ENCODE assay signal across 7 mouse cellular contexts in the genomic region with DNA sequence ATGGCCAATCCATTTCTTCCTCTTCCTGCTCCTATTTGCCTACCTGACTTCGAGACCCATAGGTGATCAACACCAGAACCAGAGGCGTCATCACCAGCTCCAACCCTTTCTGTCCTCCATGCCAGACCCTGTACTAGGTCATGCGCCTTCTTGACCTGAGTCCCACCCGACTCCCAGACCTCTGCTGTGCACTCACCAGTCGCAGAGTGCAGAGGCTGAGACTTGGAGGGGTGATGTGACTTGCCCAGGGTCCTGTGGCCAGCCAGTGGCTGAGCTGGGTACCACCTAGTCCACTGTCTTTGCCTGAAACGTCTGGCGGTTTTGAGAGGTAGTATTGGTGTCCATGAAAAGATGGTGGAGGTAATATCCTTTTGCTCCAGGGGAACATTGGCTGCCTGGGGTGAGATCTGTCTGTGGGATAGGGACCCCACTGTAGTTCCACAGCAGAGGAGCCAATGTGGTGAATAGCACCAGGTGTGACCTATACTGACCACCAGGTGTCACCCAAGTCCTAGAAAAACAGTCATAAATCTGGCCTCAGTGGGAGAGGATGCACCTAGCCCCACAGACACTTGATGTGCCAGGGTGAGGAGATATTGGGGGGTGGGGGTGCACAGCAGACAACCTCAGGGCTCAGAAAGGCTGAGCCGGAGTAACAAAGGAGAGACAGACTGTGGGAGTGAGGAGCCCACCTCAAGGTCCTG. TPM values are rescaled to one million over a fixed set of nuclear protein-coding genes. Genes with fewer than 3 reads are reported as not detected.
DNase-seq lines count a peak whose midpoint lies in the region; ATAC-seq and TF ChIP-seq lines count a peak whose summit lies in the region.

No protein-coding gene starts in this region.

- TF ChIP-seq POLR2A in spleen, adult 2 months (IDR thresholded peaks at IDR 0.05; ENCODE audit: low read depth, low read length), result no peak

- H3K27ac ChIP-seq in spleen, adult 2 months (ENCODE audit: insufficient read depth, low read length), result no peak overlapping the region
- no peak overlapping the region for H3K27ac ChIP-seq in forebrain, embryonic 15.5 days (replicated peaks)
- H3K27ac ChIP-seq in kidney, embryonic 15.5 days, result no peak overlapping the region

- no peak overlapping the region for H3K9ac ChIP-seq in forebrain, embryonic 15.5 days (replicated peaks)
- H3K9ac ChIP-seq in kidney, embryonic 15.5 days, result no peak overlapping the region

- H3K4me2 ChIP-seq in forebrain, embryonic 15.5 days (replicated peaks), result no peak overlapping the region
- H3K4me2 ChIP-seq in kidney, embryonic 15.5 days, result no peak overlapping the region

- H3K27me3 ChIP-seq in spleen, adult 2 months (ENCODE audit: control insufficient read depth, insufficient read depth, low read length), result no peaks in the 10 kb centered on the region
- H3K27me3 ChIP-seq in forebrain, embryonic 15.5 days, result no peaks in the 10 kb centered on the region
- 0 out of 2 replicates have a peak, but pooled peaks cover 4% of the 10 kb centered on the region for H3K27me3 ChIP-seq in kidney, embryonic 15.5 days
- no peaks in the 10 kb centered on the region for H3K27me3 ChIP-seq in splenic B cell, adult 2 months (ENCODE audit: control insufficient read depth, insufficient read depth, low read length, poor library complexity, severe bottlenecking)

- H3K9me3 ChIP-seq in forebrain, embryonic 15.5 days, result no peaks in the 10 kb centered on the region
- no peaks in the 10 kb centered on the region for H3K9me3 ChIP-seq in kidney, embryonic 15.5 days (replicated peaks)

- H3K4me1 ChIP-seq in spleen, adult 2 months (ENCODE audit: control insufficient read depth, insufficient read depth, insufficient read length), result no peaks in the 10 kb centered on the region
- H3K4me1 ChIP-seq in forebrain, embryonic 15.5 days, result peaks cover 4% of the 10 kb centered on the region; the same call in 1 of the 2 replicates
- peaks cover 26% of the 10 kb centered on the region for H3K4me1 ChIP-seq in kidney, embryonic 15.5 days

- WGBS in spleen, adult 2 months, result 53% methylated on average over 8 of the region's 8 CpGs
- WGBS in forebrain, embryonic 15.5 days, result 55% methylated on average over 8 of the region's 8 CpGs
- WGBS in kidney, embryonic 15.5 days, result 55% methylated on average over 8 of the region's 8 CpGs

- ATAC-seq in forebrain, embryonic 15.5 days (replicated peaks), result peak; percentile 58
- 0 out of 2 replicates have a peak, but pooled peaks have one; percentile 16 for ATAC-seq in kidney, embryonic 15.5 days (replicated peaks; ENCODE audit: low FRiP score)
- 0 out of 2 replicates have a peak, but pooled peaks have one; percentile 50 for ATAC-seq in megakaryocyte-erythroid progenitor cell, adult 5-6 weeks (replicated peaks; ENCODE audit: low FRiP score, low TSS enrichment, poor library complexity, severe bottlenecking)

- TF ChIP-seq CTCF in spleen, adult 2 months (IDR thresholded peaks at IDR 0.05; ENCODE audit: extremely low read depth, insufficient read depth, insufficient read length, insufficient replicate concordance), result 0 out of 2 replicates have a peak, but pooled peaks have one; percentile 23

- DNase-seq in spleen, adult 2 months (ENCODE audit: low read depth in 1 of 2, low spot score in 2 of 2), result no peak
- DNase-seq in spleen, postnatal 14 days (ENCODE audit: low spot score in 2 of 2), result no peak
- DNase-seq in cerebellum, adult 11-12 months, result peak; percentile 41
- DNase-seq in splenic B cell, adult 2 months (ENCODE audit: low read depth, low spot score), result peak; percentile 33

- H3K4me3 ChIP-seq in spleen, adult 2 months (ENCODE audit: extremely low read depth, insufficient read depth, insufficient read length), result no peak overlapping the region
- H3K4me3 ChIP-seq in forebrain, embryonic 15.5 days, result no peak overlapping the region
- H3K4me3 ChIP-seq in kidney, embryonic 15.5 days (replicated peaks), result no peak overlapping the region

- H3K36me3 ChIP-seq in spleen, adult 2 months (ENCODE audit: control insufficient read depth, insufficient read depth, low read length), result no peaks in the 10 kb centered on the region
- no peaks in the 10 kb centered on the region for H3K36me3 ChIP-seq in forebrain, embryonic 15.5 days
- no peaks in the 10 kb centered on the region for H3K36me3 ChIP-seq in kidney, embryonic 15.5 days
- H3K36me3 ChIP-seq in splenic B cell, adult 2 months (ENCODE audit: control insufficient read depth, insufficient read depth, low read length, poor library complexity, severe bottlenecking), result no peaks in the 10 kb centered on the region

RNA-seq across cellular contexts. Expression of gene Pla2g2f, which starts 8.9 kb away (rescaled TPM):
- 1.9 TPM in 2 replicates for polyA plus RNA-seq in spleen, adult 2 months (2012; rRNA removed)
- polyA plus RNA-seq in forebrain, embryonic 15.5 days (2015; fragmentation: Nextera tagmentation; extraction: Ambion mirVana), result 0.08 TPM in 1 of 2 replicates, not detected in the other
- 0.19 and 0.93 TPM in 2 replicates for polyA plus RNA-seq in kidney, embryonic 15.5 days (2015; fragmentation: Nextera tagmentation; extraction: Ambion mirVana)
- not detected in 2 replicates for total RNA-seq in megakaryocyte-erythroid progenitor cell, adult 5-6 weeks (2014; fragmentation: Nextera tagmentation)
- total RNA-seq in megakaryocyte-erythroid progenitor cell, adult 5-6 weeks (2017), result not detected in 2 replicates

RNA-seq across cellular contexts. Expression of gene Ubxn10, which starts 11.6 kb away (rescaled TPM):
- 0.21 and 0.29 TPM in 2 replicates for polyA plus RNA-seq in spleen, adult 2 months (2012; rRNA removed)
- 2.0 and 3.2 TPM in 2 replicates for polyA plus RNA-seq in forebrain, embryonic 15.5 days (2015; fragmentation: Nextera tagmentation; extraction: Ambion mirVana)
- polyA plus RNA-seq in kidney, embryonic 15.5 days (2015; fragmentation: Nextera tagmentation; extraction: Ambion mirVana), result 1.0 and 1.8 TPM in 2 replicates
- not detected in 2 replicates for total RNA-seq in megakaryocyte-erythroid progenitor cell, adult 5-6 weeks (2014; fragmentation: Nextera tagmentation)
- total RNA-seq in megakaryocyte-erythroid progenitor cell, adult 5-6 weeks (2017), result not detected in 2 replicates

RNA-seq across cellular contexts. Expression of gene Pla2g2c, which starts 23.9 kb away (rescaled TPM):
- 0.02 TPM in 1 of 2 replicates, not detected in the other for polyA plus RNA-seq in spleen, adult 2 months (2012; rRNA removed)
- polyA plus RNA-seq in forebrain, embryonic 15.5 days (2015; fragmentation: Nextera tagmentation; extraction: Ambion mirVana), result 0.34 TPM in 1 of 2 replicates, not detected in the other
- polyA plus RNA-seq in kidney, embryonic 15.5 days (2015; fragmentation: Nextera tagmentation; extraction: Ambion mirVana), result 0.33 and 0.45 TPM in 2 replicates
- total RNA-seq in megakaryocyte-erythroid progenitor cell, adult 5-6 weeks (2014; fragmentation: Nextera tagmentation), result not detected in 2 replicates
- total RNA-seq in megakaryocyte-erythroid progenitor cell, adult 5-6 weeks (2017), result not detected in 2 replicates

RNA-seq across cellular contexts. Expression of gene Pla2g2d, which starts 27.0 kb away (rescaled TPM):
- polyA plus RNA-seq in spleen, adult 2 months (2012; rRNA removed), result 56.9 and 77.6 TPM in 2 replicates
- not detected in 2 replicates for polyA plus RNA-seq in forebrain, embryonic 15.5 days (2015; fragmentation: Nextera tagmentation; extraction: Ambion mirVana)
- 0.21 TPM in 1 of 2 replicates, not detected in the other for polyA plus RNA-seq in kidney, embryonic 15.5 days (2015; fragmentation: Nextera tagmentation; extraction: Ambion mirVana)
- not detected in 2 replicates for total RNA-seq in megakaryocyte-erythroid progenitor cell, adult 5-6 weeks (2014; fragmentation: Nextera tagmentation)
- total RNA-seq in megakaryocyte-erythroid progenitor cell, adult 5-6 weeks (2017), result not detected in 2 replicates

Comparison
In these comparisons a context has a peak if more than half of its experiments do, and no peak if none do; other contexts are left out.
1. DNase-seq: peak in cerebellum, adult 11-12 months (single experiment) and splenic B cell, adult 2 months (single experiment); none in spleen, adult 2 months (0 of 2) and spleen, postnatal 14 days (0 of 2).
2. Peak in every context shown above with its lines, with median percentiles within 50 percentile points of each other: ATAC-seq.